Mouse (Mus musculus) MEL (cell line): Measurements from ENCODE around the gene Ptprz1.

Experiments used
- CHD2 ChIP-seq: IDR thresholded peaks from 2 replicates; pipeline ENCODE4 v1.6.1; 2011; ENCODE audit warnings: low read length, improper control_type of control experiment
- CTCF ChIP-seq, 3 experiments: IDR thresholded peaks in 2 of 3; conservative IDR thresholded peaks in 1 of 3; 2 replicates each; pipeline ENCODE4 v1.5.1; 2011 to 2012; ENCODE audit warnings: low read length in 3 of 3, low read depth in 2 of 3, mild to moderate bottlenecking in 2 of 3, improper control_type of control experiment in 1 of 3, inconsistent platforms in 1 of 3, mixed read lengths in 1 of 3, moderate library complexity in 1 of 3; ENCODE audit not compliant: control insufficient read depth in 1 of 3, insufficient read depth in 1 of 3, poor library complexity in 1 of 3, severe bottlenecking in 1 of 3
- GABPA ChIP-seq: IDR thresholded peaks from 2 replicates; pipeline ENCODE4 v1.6.1; 2012; ENCODE audit warnings: low read depth, mild to moderate bottlenecking, inconsistent platforms, low read length, improper control_type of control experiment, moderate library complexity
- MAX ChIP-seq: IDR thresholded peaks from 2 replicates; pipeline ENCODE4 v1.6.1; 2011; ENCODE audit warnings: low read length, improper control_type of control experiment
- MXI1 ChIP-seq: IDR thresholded peaks from 2 replicates; pipeline ENCODE4 v1.6.1; 2011; ENCODE audit warnings: mild to moderate bottlenecking, low read depth, low read length, improper control_type of control experiment
- NRF1 ChIP-seq: IDR thresholded peaks from 2 replicates; pipeline ENCODE4 v1.6.1; 2014; ENCODE audit warnings: low read depth, mild to moderate bottlenecking, inconsistent platforms, low read length, improper control_type of control experiment, moderate library complexity; ENCODE audit not compliant: poor library complexity, insufficient read depth, severe bottlenecking
- POLR2A ChIP-seq, 2 experiments: IDR thresholded peaks; 2 replicates each; pipeline ENCODE4 v1.6.1; 2011 to 2012; ENCODE audit warnings: low read length in 2 of 2, mild to moderate bottlenecking in 2 of 2, control low read depth in 1 of 2, improper control_type of control experiment in 1 of 2, low read depth in 1 of 2, moderate library complexity in 1 of 2; ENCODE audit not compliant: control insufficient read depth in 1 of 2, insufficient read depth in 1 of 2, poor library complexity in 1 of 2
- RAD21 ChIP-seq: IDR thresholded peaks from 2 replicates; pipeline ENCODE4 v1.6.1; 2011; ENCODE audit warnings: mild to moderate bottlenecking, low read depth, low read length, improper control_type of control experiment
- RCOR1 ChIP-seq: IDR thresholded peaks from 2 replicates; pipeline ENCODE4 v1.6.1; 2012; ENCODE audit warnings: low read depth, mild to moderate bottlenecking, inconsistent platforms, low read length, improper control_type of control experiment
- SMC3 ChIP-seq: IDR thresholded peaks from 2 replicates; pipeline ENCODE4 v1.6.1; 2011; ENCODE audit warnings: low read depth, low read length, improper control_type of control experiment
- USF2 ChIP-seq, 2 experiments: IDR thresholded peaks; 2 replicates each; pipeline ENCODE4 v1.6.1; 2011 to 2012; ENCODE audit warnings: improper control_type of control experiment in 2 of 2, low read length in 2 of 2, borderline replicate concordance in 1 of 2, inconsistent platforms in 1 of 2, low read depth in 1 of 2, mild to moderate bottlenecking in 1 of 2; ENCODE audit not compliant: insufficient read depth in 1 of 2

DNA sequence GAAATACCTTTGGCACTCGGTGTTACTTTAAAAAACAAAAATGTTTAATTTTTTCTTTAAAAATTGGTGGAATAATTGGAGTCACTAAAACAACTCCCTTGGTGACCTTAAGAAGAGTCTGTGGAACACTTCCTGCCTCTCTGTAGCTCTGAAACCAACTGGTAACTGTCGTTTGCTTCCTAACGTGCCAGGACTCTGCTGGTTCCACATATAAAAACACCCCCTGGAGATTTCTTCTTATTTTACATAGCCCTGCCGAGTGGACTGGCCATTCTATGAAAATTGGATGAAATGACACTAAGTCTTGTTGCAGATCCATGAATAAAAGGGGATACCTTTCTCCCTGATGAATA lies 34.6 kb downstream of the Ptprz1 start:
- TF ChIP-seq RAD21 (no peak), CTCF (IDR thresholded peaks at IDR 0.05 in 2 of 3, conservative IDR thresholded peaks at IDR 0.05 in 1 of 3; ENCODE audit: control insufficient read depth in 1 of 3, insufficient read depth in 1 of 3, low read depth in 2 of 3, low read length in 3 of 3, poor library complexity in 1 of 3, severe bottlenecking in 1 of 3) (no peak), MAX (no peak), POLR2A (IDR thresholded peaks at IDR 0.05; ENCODE audit: control insufficient read depth in 1 of 2, insufficient read depth in 1 of 2, low read depth in 1 of 2, low read length in 2 of 2, poor library complexity in 1 of 2) (no peak), RCOR1 (no peak), CHD2 (no peak), MXI1 (no peak), NRF1 (no peak), GABPA (no peak), SMC3 (no peak), USF2 (IDR thresholded peaks at IDR 0.05; ENCODE audit: borderline replicate concordance in 1 of 2, insufficient read depth in 1 of 2, low read depth in 1 of 2, low read length in 2 of 2) (no peak)
